Mouse (Mus musculus) myocyte (in vitro differentiated cells): ENCODE measurements at regions not wholly inside any gene's neighbourhood (a gene's known extent, or its start where the extent isn't known, plus 50 kb on each side); places are given as distances from the start of the nearest gene placed in this dataset.

ENCODE experiments used
- CEBPB ChIP-seq: IDR thresholded peaks from 2 replicates; pipeline ENCODE4 v1.6.1; 2011; ENCODE audit warnings: mild to moderate bottlenecking, moderate library complexity; ENCODE audit not compliant: poor library complexity, insufficient read depth, severe bottlenecking
- E2F4 ChIP-seq: IDR thresholded peaks from one replicate; pipeline ENCODE4 v1.6.1; 2011; ENCODE audit warnings: mild to moderate bottlenecking, control low read depth, moderate library complexity; ENCODE audit not compliant: insufficient read depth
- MAX ChIP-seq: IDR thresholded peaks from one replicate; pipeline ENCODE4 v1.6.1; 2011; ENCODE audit warnings: low read depth, mild to moderate bottlenecking, control low read depth
- MYOD1 ChIP-seq, 3 experiments: IDR thresholded peaks; one replicate each; pipeline ENCODE4 v1.6.1; 2011; ENCODE audit warnings: control low read depth in 2 of 3, low read depth in 2 of 3, mild to moderate bottlenecking in 2 of 3, moderate library complexity in 1 of 3; ENCODE audit not compliant: insufficient read length in 2 of 3, control insufficient read depth in 1 of 3
- MYOG ChIP-seq, 3 experiments: IDR thresholded peaks; one replicate each; pipeline ENCODE4 v1.6.1; 2011; ENCODE audit warnings: control low read depth in 2 of 3, low read depth in 2 of 3, mild to moderate bottlenecking in 2 of 3; ENCODE audit not compliant: insufficient read length in 2 of 3, control insufficient read depth in 1 of 3, insufficient read depth in 1 of 3
- POLR2A ChIP-seq: IDR thresholded peaks from one replicate; pipeline ENCODE4 v1.6.1; 2011; ENCODE audit warnings: low read depth, mild to moderate bottlenecking, control low read depth, moderate library complexity; ENCODE audit not compliant: insufficient read length
- POLR2AphosphoS2 ChIP-seq: IDR thresholded peaks from one replicate; pipeline ENCODE4 v1.6.1; 2011; ENCODE audit warnings: low read depth, control low read depth; ENCODE audit not compliant: insufficient read length
- SRF ChIP-seq: IDR thresholded peaks from one replicate; pipeline ENCODE4 v1.6.1; 2011; ENCODE audit warnings: low read depth; ENCODE audit not compliant: control insufficient read depth, insufficient read length
- TCF12 ChIP-seq: IDR thresholded peaks from one replicate; pipeline ENCODE4 v1.6.1; 2011; ENCODE audit warnings: mild to moderate bottlenecking, control low read depth; ENCODE audit not compliant: poor library complexity, insufficient read depth, severe bottlenecking
- TCF3 ChIP-seq: IDR thresholded peaks from one replicate; pipeline ENCODE4 v1.6.1; 2011; ENCODE audit warnings: low read depth, control low read depth; ENCODE audit not compliant: insufficient read length
- USF1 ChIP-seq: IDR thresholded peaks from one replicate; pipeline ENCODE4 v1.6.1; 2011; ENCODE audit warnings: low read depth, mild to moderate bottlenecking, control low read depth, moderate library complexity

DNA sequence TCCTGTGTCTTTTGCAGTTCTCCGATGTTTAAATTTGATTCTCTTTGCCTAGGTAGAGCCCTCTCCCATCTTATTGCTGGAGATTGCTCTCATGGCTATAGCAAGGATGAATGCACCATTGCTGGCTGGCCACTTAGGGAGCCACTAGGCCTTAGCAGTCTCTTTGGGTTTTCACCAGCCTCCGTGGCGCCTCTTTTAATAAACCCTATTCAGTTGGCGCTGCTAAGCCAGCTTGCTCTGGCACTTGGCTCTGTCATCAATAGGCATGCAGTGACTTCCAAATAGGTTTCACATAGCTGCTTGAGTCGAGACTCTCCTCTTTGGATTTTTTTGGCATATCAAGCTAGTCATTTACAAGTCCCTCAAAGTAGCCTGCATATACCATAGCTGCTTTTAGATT, 178.1 kb upstream of the Tnc start:
- TF ChIP-seq CEBPB (no peak), TCF12 (no peak), USF1 (no peak), MYOD1 (IDR thresholded peaks at IDR 0.05; ENCODE audit: control insufficient read depth in 1 of 3, insufficient read length in 2 of 3, low read depth in 2 of 3) (no peak), MAX (no peak), POLR2A (no peak), POLR2AphosphoS2 (no peak), E2F4 (no peak), SRF (no peak), MYOG (IDR thresholded peaks at IDR 0.05; ENCODE audit: control insufficient read depth in 1 of 3, insufficient read depth in 1 of 3, insufficient read length in 2 of 3, low read depth in 2 of 3) (no peak), TCF3 (no peak)
